Mouse (Mus musculus) forebrain, postnatal 0 days (tissue): Measurements from ENCODE around the gene Dync1i2. TPM values are rescaled to one million over a fixed set of nuclear protein-coding genes. Genes with fewer than 3 reads are reported as not detected.

Experiments
- ATAC-seq: fragments of 200-750 bp; cut with Nextera tagmentation; 2 replicates; pipeline ENCODE4 v1.8.0; 2017; ENCODE audit warnings: mild to moderate bottlenecking, moderate library complexity
- DNase-seq: peaks from one replicate; pipeline ENCODE4 v3.0.0-alpha.2; 2015
- H3K27ac ChIP-seq: fragments of 300-500 bp; sonication (generic); 2 replicates; pipeline ENCODE4 v1.5.1; 2014; ENCODE audit warnings: low read depth, mild to moderate bottlenecking, antibody characterized with exemption, low read length, moderate library complexity, mixed read lengths
- H3K27me3 ChIP-seq: fragments of 300-500 bp; sonication (generic); 2 replicates; pipeline ENCODE4 v1.6.1; 2014; ENCODE audit warnings: mild to moderate bottlenecking, low read length, mixed read lengths; ENCODE audit not compliant: insufficient read depth
- H3K36me3 ChIP-seq: fragments of 300-500 bp; sonication (generic); 2 replicates; pipeline ENCODE4 v1.6.1; 2014; ENCODE audit warnings: mild to moderate bottlenecking, moderate library complexity; ENCODE audit not compliant: insufficient read depth
- H3K4me1 ChIP-seq: fragments of 300-500 bp; sonication (generic); 2 replicates; pipeline ENCODE4 v1.6.1; 2014; ENCODE audit warnings: antibody characterized with exemption; ENCODE audit not compliant: insufficient read depth
- H3K4me2 ChIP-seq: fragments of 300-500 bp; sonication (generic); 2 replicates; pipeline ENCODE4 v1.6.1; 2014; ENCODE audit warnings: low read depth, mild to moderate bottlenecking, moderate library complexity
- H3K4me3 ChIP-seq: fragments of 300-500 bp; sonication (generic); 2 replicates; pipeline ENCODE4 v1.5.1; 2014; ENCODE audit warnings: low read depth, low read length, mixed read lengths
- H3K9ac ChIP-seq: fragments of 300-500 bp; sonication (generic); 2 replicates; pipeline ENCODE4 v1.6.1; 2014; ENCODE audit warnings: mild to moderate bottlenecking
- H3K9me3 ChIP-seq: fragments of 300-500 bp; sonication (generic); 2 replicates; pipeline ENCODE4 v1.6.1; 2016; ENCODE audit warnings: low read length
- CTCF ChIP-seq: sonication (generic); IDR thresholded peaks from 2 replicates; pipeline ENCODE4 v1.5.1; 2016; ENCODE audit warnings: antibody characterized with exemption, control low read depth, low read depth
- WGBS: fragments of 180-500 bp; shearing (Covaris S2); extraction: QIAGEN DNeasy Blood & Tissue Kit; methylation state at CpG from one replicate; pipeline ENCODE4 v1.1.7; 2014; 5-methylcytosine and 5-hydroxymethylcytosine counted together
- polyA plus RNA-seq: library from polyadenylated mRNA; unstranded; fragments of >200 nt; fragmentation: Nextera tagmentation; extraction: Ambion mirVana; gene quantifications from 2 replicates; pipeline ENCODE4 v1.2.1, GENCODE M21; 2015
- total RNA-seq: library from RNA; depleted of rRNA; stranded (reverse); fragments of >200 nt; gene quantifications from 2 replicates; pipeline ENCODE4 v1.2.3, GENCODE M21; 2014; rRNA removed

Gene Dync1i2
- total and polyA plus RNA-seq, 2 experiments from 2014 or later, result 197 to 241 TPM

DNA sequence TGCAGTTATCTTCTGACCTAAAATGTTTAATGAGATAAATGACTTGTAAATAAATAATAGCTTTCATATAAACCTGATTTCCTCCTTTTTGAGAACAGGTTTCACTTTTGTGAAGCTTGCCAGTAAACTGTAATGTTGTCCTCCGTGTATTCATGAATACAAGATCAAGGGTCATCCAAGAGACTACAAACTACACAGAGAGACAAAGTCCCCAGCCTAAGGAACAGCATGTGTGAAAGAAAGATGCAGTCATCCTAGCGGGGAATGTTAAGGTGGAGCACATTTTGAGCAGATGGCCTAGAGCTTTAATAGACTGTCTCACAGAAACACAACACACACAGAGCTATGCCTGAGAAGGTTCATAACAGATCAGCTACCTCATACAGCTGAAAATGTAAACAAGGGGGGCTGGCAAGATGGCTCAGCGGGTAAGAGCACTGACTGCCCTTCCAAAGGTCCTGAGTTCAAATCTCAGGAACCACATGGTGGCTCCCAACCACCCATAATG, 90.7 kb downstream of the Dync1i2 start:
- no peak for TF ChIP-seq CTCF
- no peaks in the 10 kb centered on the region for H3K27me3 ChIP-seq
- 48% methylated on average over 3 of the region's 3 CpGs for WGBS
- DNase-seq (no peak), ATAC-seq (no peak)
- H3K4me3 ChIP-seq, result no peak overlapping the region
- peaks cover 16% of the 10 kb centered on the region for H3K36me3 ChIP-seq
- no peaks in the 10 kb centered on the region for H3K9me3 ChIP-seq
- no peak overlapping the region for H3K4me2 ChIP-seq
- H3K4me1 ChIP-seq, result no peaks in the 10 kb centered on the region
- no peak overlapping the region for H3K9ac ChIP-seq
- H3K27ac ChIP-seq, result no peak overlapping the region

DNA sequence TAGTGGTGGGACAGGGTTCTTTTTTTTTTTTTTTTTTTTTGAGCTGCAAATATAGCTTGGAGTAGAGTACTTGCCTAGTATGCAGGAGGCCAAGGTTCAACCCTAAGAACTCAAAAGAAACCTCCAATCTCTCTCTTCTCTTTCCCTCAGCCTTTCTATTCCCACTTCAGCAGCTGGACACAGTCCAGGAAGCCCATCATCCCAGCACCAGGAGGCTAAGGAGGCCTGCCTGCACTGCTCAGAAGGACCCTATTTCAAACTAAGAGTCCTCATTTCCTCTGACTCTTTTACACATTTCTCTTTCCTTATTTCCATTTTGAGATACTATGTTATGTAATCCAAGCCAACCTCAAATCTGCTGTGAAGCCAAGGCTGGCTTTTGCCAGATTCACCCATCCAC, 91.7 kb downstream of the Dync1i2 start:
- H3K4me1 ChIP-seq, result no peaks in the 10 kb centered on the region
- no peaks in the 10 kb centered on the region for H3K27me3 ChIP-seq
- no peak overlapping the region for H3K27ac ChIP-seq
- no peak for TF ChIP-seq CTCF
- ATAC-seq (0 out of 2 replicates have a peak, but pooled peaks have one; percentile 42), DNase-seq (no peak)
- no peak overlapping the region for H3K9ac ChIP-seq
- H3K9me3 ChIP-seq, result no peaks in the 10 kb centered on the region
- H3K4me3 ChIP-seq, result no peak overlapping the region
- H3K36me3 ChIP-seq, result peaks cover 14% of the 10 kb centered on the region
- no peak overlapping the region for H3K4me2 ChIP-seq

DNA sequence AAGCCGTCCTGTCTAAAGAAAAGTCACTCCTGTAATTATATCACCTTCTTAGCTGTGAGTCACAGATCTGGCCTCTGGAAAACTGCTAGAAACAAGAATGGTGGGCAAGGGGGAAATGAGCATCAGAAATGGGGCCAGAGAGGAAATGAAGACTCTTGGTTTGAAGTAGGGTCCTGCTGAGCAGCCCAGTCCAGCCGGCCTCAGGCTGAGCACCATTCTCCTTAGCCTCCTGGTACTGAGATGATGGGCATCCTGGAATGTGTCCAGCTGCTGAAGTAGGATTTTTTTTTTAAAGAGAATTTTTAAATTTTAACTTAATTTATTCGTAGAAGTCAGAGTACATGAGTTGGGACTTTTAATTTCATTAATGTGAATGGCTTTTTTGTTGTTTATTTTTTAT, 93.3 kb downstream of the Dync1i2 start:
- 35% methylated on average over 3 of the region's 3 CpGs for WGBS
- Histone ChIP-seq H3K36me3 (peaks cover 16% of the 10 kb centered on the region), H3K27ac (no peak overlapping the region), H3K27me3 (no peaks in the 10 kb centered on the region), H3K9ac (no peak overlapping the region), H3K4me3 (no peak overlapping the region), H3K4me1 (no peaks in the 10 kb centered on the region), H3K9me3 (no peaks in the 10 kb centered on the region), H3K4me2 (no peak overlapping the region)
- no peak for TF ChIP-seq CTCF
- peak; percentile 48; the same call in 1 of the 2 replicates for ATAC-seq
- no peak for DNase-seq

DNA sequence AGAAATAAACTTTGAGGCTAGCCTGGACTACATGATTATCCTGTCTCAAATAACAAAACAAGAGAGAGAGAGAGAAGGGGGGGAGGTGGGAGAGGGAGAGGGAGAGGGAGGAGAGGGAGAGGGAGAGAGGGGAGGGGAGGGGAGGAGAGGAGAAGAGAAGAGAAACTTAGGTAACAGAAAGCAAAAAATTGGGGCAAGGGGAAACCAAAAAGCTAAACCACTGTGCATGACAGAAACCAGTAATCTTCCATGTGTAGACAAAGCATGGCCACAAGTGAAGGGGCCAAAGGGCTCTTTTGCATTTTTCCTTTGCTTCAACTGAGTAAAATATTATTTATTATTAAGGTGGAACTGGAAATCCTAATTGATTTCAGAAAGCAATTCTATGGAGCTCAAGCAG, 94.9 kb downstream of the Dync1i2 start:
- H3K36me3 ChIP-seq, result peaks cover 27% of the 10 kb centered on the region
- H3K9ac ChIP-seq, result no peak overlapping the region
- H3K4me3 ChIP-seq, result no peak overlapping the region
- no peak overlapping the region for H3K4me2 ChIP-seq
- ATAC-seq (no peak), DNase-seq (no peak)
- no peak for TF ChIP-seq CTCF
- H3K27ac ChIP-seq, result no peak overlapping the region
- no peaks in the 10 kb centered on the region for H3K27me3 ChIP-seq
- H3K9me3 ChIP-seq, result no peaks in the 10 kb centered on the region
- no peaks in the 10 kb centered on the region for H3K4me1 ChIP-seq

DNA sequence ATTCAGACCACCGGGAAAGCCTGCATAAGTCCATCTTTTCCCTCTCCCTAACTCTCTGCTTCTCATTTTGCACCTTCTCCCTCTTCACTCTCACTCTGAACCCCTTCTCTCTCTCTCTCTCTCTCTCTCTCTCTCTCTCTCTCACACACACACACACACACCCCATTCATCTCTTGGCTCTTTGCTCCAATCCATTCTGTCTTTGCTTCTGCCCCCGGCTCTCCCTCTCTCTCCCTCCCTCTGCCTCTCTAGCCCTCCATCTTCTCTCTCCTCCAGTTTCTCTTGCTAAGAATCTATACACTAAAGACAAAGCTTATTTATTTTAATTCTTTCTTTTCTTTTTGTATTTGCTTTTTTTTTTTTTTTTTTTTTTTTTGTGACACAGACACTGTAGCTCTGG, 98.2 kb downstream of the Dync1i2 start:
- H3K4me1 ChIP-seq, result no peaks in the 10 kb centered on the region
- H3K36me3 ChIP-seq, result peaks cover 39% of the 10 kb centered on the region
- TF ChIP-seq CTCF, result no peak
- no peak for DNase-seq
- H3K9me3 ChIP-seq, result no peaks in the 10 kb centered on the region
- no peak overlapping the region for H3K9ac ChIP-seq
- no peaks in the 10 kb centered on the region for H3K27me3 ChIP-seq
- H3K4me2 ChIP-seq, result no peak overlapping the region
- no peak for ATAC-seq
- WGBS, result 30% methylated on average over 2 of the region's 2 CpGs
- no peak overlapping the region for H3K27ac ChIP-seq
- H3K4me3 ChIP-seq, result no peak overlapping the region

DNA sequence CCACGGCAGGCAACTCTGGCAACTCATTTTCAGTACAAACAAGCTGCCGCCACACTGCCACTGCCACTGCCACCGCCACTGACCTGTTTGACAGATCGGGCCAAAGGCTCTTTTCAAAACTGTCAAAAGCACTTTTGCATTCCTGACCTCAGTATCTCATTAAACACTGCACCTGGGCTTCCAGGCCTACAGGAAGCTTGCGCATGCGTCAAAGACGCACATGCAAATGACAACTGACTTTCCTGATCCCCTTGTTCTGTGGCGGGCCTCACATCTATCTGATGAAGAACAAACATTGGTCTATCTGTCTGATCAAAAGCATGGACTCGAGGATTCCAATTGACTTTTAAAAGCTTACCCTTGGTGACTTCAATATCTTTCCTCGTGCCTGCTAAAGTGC, 100.6 kb downstream of the Dync1i2 start:
- Histone ChIP-seq H3K4me1 (no peaks in the 10 kb centered on the region), H3K4me3 (no peak overlapping the region), H3K4me2 (no peak overlapping the region), H3K9me3 (no peaks in the 10 kb centered on the region), H3K36me3 (peaks cover 37% of the 10 kb centered on the region), H3K27me3 (no peaks in the 10 kb centered on the region), H3K9ac (no peak overlapping the region), H3K27ac (no peak overlapping the region)
- DNase-seq (no peak), ATAC-seq (no peak)
- TF ChIP-seq CTCF, result no peak
- WGBS, result 74% methylated on average over 10 of the region's 10 CpGs

Other genes starting within 250 kb of the Dync1i2 start
- gene Dcaf17, start 156.4 kb upstream of the Dync1i2 start, total RNA-seq, result 15.2 and 19.1 TPM in 2 replicates
- 18.7 and 23.7 TPM in 2 replicates for gene Dcaf17, start 156.4 kb upstream of the Dync1i2 start, polyA plus RNA-seq
- 8.7 and 9.8 TPM in 2 replicates for gene Mettl8, start 156.1 kb upstream of the Dync1i2 start, total RNA-seq
- gene Mettl8, start 156.1 kb upstream of the Dync1i2 start, polyA plus RNA-seq, result 8.4 and 8.9 TPM in 2 replicates
- gene Cybrd1, start 93.8 kb upstream of the Dync1i2 start, total RNA-seq, result 4.1 and 7.0 TPM in 2 replicates
- 1.6 and 2.5 TPM in 2 replicates for gene Cybrd1, start 93.8 kb upstream of the Dync1i2 start, polyA plus RNA-seq
- gene Slc25a12, start 156.0 kb downstream of the Dync1i2 start, total RNA-seq, result 94.7 and 116 TPM in 2 replicates
- gene Slc25a12, start 156.0 kb downstream of the Dync1i2 start, polyA plus RNA-seq, result 78.8 and 106 TPM in 2 replicates
- gene Hat1, start 177.3 kb downstream of the Dync1i2 start, total RNA-seq, result 24.2 and 27.1 TPM in 2 replicates
- gene Hat1, start 177.3 kb downstream of the Dync1i2 start, polyA plus RNA-seq, result 34.5 and 37.1 TPM in 2 replicates
- 16.6 and 19.4 TPM in 2 replicates for gene Metap1d, start 241.6 kb downstream of the Dync1i2 start, total RNA-seq
- gene Metap1d, start 241.6 kb downstream of the Dync1i2 start, polyA plus RNA-seq, result 23.1 and 25.3 TPM in 2 replicates